Mouse (Mus musculus) regulatory T cell (primary cell): ENCODE results near the gene Cacna1b.

Source experiments
- in situ Hi-C: fragments of 300-600 bp; cut with MboI, MseI; formaldehyde crosslinking; loops from one replicate; pipeline ENCODE4 v1.15.1; 2025; ENCODE audit warnings: high pct_unique_total_duplicates

Gene Cacna1b

DNA sequence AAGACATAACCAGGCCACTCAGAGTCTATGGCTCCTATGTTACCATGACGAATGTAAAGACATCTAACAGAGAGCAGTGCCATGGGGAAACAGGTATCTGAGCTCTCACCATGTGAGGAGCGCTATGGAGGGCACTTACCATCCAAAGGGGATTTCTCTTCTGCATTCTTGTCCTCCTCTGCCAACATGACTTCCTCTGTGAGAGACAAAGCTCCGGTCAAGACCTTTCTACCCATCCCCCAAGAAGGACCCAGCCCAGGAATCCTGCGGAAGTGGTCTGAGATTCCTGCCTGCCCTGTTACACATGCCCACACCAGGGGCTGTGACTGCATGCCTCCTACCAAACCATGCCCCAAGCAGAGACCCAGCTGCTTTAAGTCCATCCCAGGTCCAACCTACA, 44.0 kb downstream of the Cacna1b start:
- in situ Hi-C loops, result no loop called here

DNA sequence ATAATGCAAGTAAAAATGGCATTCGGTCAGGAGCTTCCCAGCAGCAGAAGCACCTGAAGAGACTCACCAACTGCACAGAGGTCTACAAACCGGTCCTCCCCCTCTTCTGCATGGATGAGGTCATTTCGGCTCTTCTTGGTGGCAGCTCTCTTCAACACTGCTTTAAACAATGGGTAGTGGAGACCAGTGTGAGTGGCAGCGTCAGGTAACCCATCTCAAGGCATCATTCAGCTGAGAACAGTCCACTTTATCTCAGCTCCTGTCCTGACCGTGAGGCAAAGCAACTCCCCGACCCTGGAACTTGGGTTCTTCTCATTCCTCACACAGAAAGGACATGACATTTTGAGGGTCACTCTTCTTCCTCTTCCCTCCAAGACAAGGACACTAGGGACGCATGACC, 45.0 kb downstream of the Cacna1b start:
- in situ Hi-C loops, result no loop called here

DNA sequence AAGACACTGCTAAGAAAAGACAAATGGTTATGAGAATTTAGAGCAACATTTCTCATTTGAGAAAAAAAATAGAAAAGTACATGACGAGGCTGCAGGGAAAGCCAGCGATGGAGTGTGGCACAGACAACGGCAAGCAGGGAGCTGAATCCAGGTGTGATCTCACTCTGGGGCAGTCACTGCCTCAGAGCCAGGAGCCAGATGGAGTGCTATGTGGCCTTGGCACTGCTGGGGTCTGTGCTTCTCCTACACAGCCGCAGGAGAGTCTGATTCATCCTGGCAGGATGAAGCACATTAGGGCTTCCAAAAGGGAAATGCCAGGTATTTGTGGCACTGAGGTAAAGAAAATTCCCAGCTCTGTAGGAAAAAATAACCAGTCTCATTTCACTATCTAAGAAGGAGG, 45.5 kb downstream of the Cacna1b start:
- in situ Hi-C loops, result no loop called here

DNA sequence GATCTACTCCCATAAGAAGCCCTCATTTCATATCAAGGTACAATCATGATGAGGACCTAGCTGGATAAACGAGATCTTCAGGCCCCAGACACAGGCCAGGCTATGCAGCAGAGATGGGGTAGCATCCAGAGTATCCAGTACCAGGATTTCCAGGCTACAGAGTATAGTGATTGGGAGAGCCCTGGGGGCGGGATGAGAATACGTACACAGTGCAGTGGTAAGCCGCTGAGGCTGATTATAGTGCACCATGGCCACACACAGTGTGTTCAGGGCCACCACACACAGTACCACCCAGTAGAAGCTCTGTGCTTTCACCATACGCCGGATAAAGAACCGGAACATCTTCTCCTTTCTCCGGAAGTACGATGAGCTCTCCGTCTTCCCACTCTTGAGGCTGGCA, 57.0 kb downstream of the Cacna1b start:
- in situ Hi-C loops, result no loop called here

DNA sequence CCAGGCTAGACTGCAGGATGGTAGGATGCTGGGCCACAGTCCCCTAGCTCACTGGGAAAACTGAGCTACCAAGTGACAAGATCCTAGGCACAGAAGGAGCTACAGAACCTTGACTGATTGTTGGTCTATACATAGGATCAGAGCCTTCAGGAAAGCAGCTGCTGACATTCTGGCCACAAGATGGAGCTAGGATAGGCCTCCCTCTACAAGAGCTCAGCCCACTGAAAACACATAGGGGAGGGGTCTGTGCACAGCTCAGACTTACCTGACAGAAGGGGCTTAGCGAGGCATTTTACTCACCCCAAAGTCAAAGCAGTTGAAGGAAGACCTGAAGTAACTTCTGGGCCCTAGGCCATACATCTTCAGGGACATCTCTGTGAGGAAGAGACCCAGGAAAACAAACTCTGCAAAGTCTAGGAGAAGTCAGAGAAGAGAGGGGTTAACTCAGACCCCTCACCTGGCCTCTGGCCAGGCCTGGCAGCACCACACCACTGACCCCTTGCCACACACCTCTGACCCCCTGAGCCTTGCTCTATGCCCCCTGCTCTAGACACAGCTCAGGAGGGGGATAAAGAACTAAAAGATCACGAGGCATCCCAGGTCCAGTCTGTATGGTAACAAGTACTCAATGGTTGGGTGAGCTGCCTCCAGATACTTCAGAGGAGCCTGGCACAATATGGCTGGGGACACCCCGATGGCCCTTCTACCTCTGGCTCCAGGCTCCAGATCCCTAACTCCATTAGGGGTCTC, 60.6 kb downstream of the Cacna1b start:
- in situ Hi-C loops, result no loop called here

DNA sequence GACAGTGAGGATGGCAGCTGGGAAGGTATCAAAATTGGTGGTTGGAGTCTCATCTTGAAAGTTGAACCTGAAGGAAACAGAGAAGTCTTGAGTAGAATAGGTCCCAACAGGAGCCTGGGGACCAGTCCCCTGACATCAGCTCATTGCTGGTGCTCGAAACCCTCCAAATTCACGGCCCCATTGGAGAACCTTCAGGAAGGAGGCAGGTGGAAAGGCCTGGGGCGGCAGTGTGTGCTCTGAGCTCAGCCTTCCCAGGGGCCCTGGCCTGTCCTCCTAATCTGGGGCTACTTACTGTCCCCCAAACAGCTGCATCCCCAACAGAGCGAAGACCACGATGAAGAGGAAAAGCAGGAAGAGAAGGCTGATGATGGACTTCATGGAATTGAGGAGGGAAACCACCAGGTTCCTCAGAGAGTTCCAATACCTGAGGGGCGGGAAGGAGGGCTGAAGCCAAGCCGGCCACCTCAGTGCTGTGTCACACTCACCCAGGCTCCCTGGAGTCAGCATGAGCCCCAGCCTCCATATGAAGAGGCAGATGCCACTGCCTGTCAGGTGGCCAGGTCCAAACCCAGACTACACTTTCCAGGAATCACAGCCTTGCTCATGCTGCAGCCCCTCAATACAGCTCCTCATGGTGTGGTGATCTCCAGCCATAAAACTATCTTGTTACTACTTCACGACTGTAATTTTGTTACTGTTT, 65.5 kb downstream of the Cacna1b start:
- in situ Hi-C loops, result no loop called here

DNA sequence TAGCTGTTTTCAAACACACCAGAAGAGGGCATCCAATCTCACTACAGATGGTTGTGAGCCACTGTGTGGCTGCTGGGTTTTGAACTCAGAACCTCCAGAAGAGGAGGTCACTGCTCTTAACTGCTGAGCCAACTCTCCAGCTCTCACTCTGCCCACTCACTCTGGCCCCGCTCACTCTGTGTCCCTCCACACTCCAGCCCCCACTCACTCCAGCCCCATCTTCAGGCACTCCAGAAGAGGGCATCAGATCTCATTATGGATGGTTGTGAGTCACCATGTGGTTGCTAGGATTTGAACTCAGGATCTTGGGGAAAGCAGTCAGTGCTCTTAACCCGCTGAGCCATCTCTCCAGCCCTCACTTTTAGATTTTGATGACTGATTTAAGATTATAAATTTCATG, 70.6 kb downstream of the Cacna1b start:
- in situ Hi-C loops, result no loop called here

DNA sequence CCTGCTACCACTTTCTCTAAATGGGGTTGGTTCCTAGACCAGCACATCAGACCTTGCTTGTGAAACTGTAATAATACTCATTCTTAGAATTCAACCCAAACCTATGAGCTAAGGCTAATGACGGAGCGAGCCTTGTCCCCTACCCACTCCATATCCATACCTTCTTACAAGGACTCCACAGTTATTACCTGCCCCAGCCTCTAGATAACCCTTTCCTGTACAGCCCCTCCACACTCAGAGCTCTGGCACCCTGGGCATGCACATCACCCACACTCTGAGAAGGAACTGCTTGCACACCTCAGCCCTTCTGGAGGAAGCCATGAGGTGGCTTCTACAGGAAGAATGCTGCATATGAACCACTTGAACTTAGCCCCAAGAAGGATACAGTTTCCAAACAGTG, 72.6 kb downstream of the Cacna1b start:
- in situ Hi-C loops, result no loop called here

DNA sequence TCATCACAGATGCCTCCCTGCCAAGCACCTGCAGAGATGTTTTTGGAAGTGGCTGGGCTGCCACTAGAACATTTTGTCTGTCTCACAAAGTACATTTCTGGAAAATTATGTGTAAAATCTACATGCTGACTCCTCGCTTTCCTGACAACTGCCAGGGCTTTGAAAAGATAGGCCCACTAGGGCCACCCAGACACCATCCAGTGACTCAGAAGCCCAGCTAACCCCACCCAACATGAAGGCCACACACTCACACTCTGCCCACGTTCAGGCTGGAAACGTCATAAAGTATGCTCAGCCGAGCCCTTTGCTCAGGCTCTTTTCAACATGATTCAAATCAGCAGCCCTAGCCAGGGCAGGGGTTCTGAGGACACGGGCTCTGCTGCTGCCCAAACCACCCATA, 77.6 kb downstream of the Cacna1b start:
- in situ Hi-C loops, result no loop called here

DNA sequence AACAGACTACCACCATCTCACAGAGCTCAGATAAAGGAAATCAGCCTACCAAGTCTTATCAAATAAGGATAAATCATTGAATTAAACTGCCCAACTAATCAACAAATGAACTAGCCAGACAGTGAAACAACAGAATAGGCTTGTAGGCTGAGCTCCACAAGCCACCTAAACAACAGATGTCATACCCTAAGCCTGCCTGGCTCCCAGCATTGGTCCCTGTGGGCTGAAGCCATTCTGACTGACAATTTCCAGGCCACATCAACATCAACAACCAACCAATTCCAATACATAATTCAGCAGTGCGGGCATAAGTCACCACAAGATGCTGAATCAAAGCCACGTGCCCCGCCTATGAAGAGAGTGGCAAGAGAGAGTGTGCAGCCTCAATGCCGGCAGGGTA, 78.2 kb downstream of the Cacna1b start:
- in situ Hi-C loops, result no loop called here

DNA sequence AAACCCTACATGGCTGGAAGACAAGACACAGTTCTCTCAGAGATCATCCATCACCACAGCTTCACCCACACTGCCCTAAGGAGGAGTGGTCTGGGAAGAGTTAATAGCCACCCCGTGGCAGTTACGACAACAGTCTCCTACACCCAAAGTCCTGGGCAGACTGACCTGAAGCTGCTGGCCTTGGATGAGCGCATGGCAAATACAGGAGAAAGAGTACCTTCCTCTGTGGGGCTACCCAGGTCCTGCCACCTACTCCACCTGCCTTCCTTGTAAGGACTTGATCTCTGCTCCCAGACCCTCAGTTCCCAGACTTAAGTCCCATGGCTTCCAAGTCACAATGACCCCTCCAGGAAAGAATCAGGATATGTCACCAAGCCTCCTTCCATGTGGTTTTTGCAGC, 79.7 kb downstream of the Cacna1b start:
- in situ Hi-C loops, result no loop called here

DNA sequence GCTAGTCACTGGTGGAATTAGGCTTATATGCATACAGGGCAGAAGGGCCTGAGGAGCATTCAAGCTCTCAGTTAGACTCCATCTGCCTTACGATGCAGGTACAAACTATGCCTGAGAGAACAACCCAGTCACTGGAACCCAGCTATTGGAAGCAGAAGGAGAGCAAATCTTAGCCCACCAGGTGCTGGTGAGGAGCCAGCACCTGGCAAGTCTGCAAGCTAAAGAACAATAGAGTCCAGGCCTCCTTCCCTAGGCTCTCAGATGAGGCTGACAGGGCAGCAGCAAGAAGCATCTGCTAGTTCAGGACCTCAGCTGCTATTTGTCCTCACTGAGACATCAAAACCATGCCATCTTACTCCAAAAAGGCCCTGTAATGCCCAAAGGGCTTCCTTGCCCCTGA, 82.2 kb downstream of the Cacna1b start:
- in situ Hi-C loops, result no loop called here

DNA sequence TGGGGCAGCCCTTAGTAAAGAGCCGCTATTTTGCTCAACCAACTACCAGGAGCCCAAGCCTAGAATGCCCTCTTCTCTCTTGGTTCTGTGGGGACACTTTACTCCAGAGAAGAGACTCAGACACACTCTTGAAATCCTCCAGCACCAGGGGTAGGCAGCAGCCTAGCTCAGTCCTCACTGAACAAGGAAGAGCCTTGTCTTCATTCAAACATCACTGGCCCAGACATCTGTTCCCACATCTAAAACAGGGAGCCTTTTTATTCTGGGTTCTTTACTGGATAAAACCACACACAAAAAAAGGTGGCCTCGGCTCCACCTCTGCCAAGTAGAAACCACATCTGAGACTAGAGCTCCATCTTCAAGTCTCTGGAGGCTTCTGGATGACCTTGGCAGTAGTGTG, 82.8 kb downstream of the Cacna1b start:
- in situ Hi-C loops, result no loop called here

DNA sequence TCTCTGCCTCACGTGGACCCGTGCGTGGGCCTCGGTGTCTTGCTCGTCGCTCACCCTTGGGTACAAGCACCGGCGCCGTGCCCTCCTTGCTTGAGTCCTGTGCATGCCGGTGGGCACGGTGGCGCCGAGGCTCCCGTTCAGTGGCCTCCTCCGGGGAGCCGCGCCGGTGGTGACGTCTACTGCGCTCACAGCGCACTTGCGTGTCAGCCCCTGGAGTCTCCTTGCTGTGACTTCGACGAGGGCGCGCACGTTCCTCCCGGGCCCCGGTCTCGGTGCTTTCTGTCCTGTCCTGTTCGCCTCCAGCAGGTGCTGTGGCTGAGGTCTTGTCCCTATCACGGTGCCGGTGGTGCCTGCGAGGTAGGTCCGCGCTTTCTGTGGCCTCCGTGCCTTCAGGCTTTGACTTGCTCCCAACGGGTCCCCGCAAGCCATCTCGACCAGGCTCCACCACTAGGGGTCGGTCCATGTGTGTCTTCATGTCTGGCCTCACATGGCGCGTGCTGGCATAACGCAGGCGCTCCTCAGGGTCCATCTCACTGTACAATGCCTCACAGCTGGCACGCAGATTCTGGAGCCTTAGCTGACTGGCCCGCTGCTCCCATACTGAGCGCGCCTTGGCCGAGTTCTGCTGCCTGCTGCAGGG, 83.8 kb downstream of the Cacna1b start:
- in situ Hi-C loops, result no loop called here

DNA sequence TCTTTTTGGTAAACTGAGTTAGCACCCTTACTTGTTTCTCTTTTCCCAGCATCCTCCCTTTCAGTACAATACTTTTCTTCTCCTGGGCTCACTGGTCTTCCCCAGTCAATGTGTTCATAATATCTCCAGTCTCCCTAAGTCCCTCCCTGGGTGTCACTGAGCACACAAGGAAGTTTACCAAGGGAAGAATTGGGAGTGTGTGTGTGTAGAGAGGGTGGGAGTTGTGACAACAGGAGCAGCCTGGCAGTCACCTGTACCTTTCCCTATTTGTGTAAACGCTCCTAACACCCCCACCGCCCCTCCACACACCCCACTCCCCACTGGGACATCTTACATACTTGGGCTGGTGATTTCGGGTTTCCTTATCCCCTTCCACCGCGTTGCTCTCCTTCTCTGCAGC, 84.4 kb downstream of the Cacna1b start:
- in situ Hi-C loops, result no loop called here

DNA sequence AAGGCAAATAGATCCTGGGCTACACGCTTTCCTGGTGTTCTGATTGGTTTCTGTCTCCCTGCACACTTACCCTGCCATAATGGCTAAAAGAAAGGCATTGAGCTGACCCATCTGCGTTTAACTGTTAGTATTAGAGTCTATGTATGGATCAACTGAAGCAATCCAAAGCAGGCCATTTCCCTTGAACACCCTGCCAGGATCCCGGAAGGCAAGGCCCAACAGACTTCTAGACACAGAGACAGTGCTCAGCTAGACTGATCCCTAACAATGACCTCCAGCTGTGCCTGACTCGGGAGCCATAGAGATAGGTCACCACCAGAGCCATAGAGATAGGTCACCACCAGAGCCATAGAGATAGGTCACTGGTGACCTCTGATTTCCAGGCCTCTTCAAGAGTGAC, 84.8 kb downstream of the Cacna1b start:
- in situ Hi-C loops, result no loop called here

DNA sequence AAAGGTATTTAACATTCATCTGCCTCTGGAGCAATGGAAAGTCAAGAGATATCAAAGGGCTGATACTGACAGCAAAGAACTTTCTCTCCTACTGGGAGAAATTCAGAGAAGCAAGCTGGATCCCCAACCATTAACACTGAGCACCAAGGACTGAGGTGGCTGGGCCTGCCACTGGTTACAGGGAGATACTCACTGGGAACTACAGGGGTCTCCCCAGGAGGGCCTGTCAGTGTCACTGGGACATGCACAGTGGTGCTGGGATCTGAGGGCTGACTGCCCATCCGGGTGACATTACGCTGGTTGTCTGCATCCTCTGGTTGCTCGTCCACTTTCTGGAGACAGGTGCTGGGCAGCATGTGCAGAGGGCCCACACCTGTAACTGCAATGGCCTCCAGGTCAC, 85.3 kb downstream of the Cacna1b start:
- in situ Hi-C loops, result no loop called here

DNA sequence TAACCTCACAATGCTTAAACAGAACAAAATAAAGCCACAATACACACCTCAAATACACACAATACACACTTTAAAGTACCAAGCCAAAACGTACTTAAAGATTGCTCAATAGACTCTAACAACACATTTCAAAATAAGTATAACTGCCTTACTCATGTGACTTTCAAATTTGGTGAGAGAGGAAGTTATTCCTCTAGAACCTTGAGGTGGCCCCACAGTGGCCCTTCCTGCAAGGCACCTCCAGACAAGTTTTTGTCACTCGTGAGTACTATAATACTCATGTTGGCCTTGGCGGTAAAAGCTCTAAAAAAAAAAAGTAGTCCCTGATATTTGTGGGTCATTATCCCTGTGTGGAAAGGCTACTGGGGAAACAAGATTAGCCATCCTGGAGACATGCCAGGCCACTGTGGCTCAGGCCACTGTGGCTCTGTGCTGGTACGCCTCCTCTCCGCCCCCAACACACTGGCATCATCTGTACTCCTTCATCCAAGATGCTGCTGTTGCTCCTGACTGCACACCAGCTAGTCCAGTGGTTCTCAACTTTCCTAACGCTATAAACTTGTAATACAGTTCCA, 88.4 kb downstream of the Cacna1b start:
- in situ Hi-C loops, result no loop called here

DNA sequence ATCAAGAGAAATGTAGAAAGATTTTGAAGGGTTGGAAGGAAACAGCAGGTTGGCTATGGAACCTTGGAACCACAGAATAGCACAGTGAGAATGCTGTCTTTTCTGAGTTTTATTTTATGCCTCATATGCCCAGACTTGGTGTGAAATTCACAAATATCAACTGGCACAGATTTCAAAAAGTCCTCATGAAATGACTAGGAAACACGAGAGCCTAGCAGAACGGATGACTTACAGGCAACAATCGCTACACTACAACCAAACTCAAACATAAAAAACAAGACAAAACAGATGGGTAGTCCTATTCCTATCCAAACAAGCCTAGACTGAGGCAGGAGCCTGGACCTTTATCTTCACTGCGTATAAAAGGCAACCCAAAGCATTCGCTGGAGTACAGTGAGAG, 94.4 kb downstream of the Cacna1b start:
- in situ Hi-C loops, result no loop called here

DNA sequence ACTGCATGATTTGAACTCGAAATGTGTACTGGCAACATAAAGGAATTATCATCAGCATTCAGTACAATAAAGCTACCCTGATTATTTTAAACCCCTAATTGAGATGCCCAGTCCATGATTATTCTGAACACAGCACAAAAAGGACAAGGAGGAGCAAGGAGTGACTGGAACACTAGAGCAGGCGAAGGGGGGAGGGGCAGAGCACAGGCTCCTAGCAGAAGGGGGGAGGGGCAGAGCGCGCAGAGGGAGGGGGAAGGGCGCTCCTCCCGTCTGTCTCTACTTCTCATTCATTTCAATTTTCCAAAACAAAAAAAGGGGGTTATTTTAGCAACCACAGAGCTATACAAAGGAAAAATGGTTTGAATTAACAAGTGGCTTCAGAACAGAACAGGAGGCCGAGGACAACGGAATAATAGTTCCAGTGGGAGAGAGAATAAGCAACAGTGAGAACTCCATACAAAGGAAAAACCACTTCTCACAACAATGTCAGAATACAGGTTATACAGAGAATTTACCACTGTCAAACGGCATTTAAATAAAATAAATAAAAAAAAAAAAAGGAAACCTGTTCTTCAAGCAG, 98.2 kb downstream of the Cacna1b start:
- in situ Hi-C loops, result no loop called here

DNA sequence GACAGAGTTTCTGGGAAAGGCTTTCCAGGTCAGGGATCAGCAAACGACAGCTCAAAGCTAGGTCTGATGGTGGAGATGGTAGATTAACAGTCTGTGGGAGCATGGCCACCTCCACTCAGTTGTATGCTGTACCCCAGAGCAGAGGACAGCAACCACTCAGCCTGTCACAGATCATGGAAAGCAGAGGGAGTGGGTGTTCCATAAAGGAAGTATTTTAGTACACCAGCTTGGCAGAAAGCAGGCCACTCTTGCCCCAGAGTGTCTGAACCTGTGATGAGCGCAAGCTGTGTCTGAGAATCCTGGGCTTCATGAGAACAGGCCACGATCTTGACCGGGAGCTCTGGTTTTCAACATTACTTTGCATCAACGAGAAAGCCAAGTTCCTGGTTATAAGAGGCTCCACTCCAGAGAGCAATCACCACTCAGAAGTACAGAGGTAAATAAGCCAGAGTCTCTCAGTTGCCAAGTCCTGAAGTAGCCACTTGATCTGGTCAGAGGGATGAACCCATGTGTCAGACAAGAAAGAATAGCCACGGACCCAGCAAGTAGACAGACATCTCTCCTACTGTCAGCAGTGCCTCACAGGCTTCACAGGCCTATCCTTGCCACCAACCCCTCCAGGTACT, 103.7 kb downstream of the Cacna1b start:
- in situ Hi-C loops, result no loop called here

DNA sequence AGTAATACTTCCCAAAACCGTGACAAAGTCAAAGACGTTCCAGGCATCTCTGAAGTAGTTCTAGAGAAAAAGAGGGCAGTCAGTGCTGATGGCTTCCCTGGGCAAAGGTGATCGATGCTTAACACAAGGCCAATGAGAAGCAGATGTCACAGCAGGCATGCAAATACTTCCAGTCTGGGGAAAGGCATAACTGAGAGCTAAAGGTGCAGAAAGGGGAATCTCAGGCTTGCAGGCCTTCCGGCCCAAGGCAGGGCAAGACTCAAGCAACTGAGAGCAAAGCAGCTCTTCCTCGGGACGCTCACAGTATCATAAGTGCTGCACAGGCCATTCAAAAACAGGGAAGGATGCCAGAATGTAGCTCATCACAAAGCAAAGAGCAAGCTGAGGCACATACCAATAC, 114.4 kb downstream of the Cacna1b start:
- in situ Hi-C loops, result no loop called here
